Mouse (Mus musculus) midbrain, embryonic 14.5 days (tissue): ENCODE data around the gene Vat1. TPM values are rescaled to one million over a fixed set of nuclear protein-coding genes. Genes with fewer than 3 reads are reported as not detected.

Experiments
- ATAC-seq: fragments of 200-750 bp; cut with Nextera tagmentation; 2 replicates; pipeline ENCODE4 v1.8.0; 2017; ENCODE audit warnings: moderate number of reproducible peaks, moderate library complexity; ENCODE audit not compliant: low FRiP score, low TSS enrichment
- DNase-seq: peaks from one replicate; pipeline ENCODE4 v3.0.0-alpha.2; 2015
- H3K27ac ChIP-seq: fragments of 300-500 bp; sonication (generic); replicated peaks from 2 replicates; pipeline ENCODE4 v1.5.1; 2014; ENCODE audit warnings: mild to moderate bottlenecking, low read depth, low read length, moderate library complexity
- H3K27me3 ChIP-seq: fragments of 300-500 bp; sonication (generic); 2 replicates; pipeline ENCODE4 v1.6.1; 2014; ENCODE audit warnings: low read length, control low read depth, mixed read lengths; ENCODE audit not compliant: control insufficient read depth, insufficient read depth
- H3K36me3 ChIP-seq: fragments of 300-500 bp; sonication (generic); 2 replicates; pipeline ENCODE4 v1.6.1; 2014; ENCODE audit warnings: low read length, control low read depth; ENCODE audit not compliant: control insufficient read depth, insufficient read depth
- H3K4me1 ChIP-seq: fragments of 300-500 bp; sonication (generic); 2 replicates; pipeline ENCODE4 v1.6.1; 2014; ENCODE audit warnings: mild to moderate bottlenecking, antibody characterized with exemption, low read length, control low read depth; ENCODE audit not compliant: control insufficient read depth, insufficient read depth
- H3K4me2 ChIP-seq: fragments of 300-500 bp; sonication (generic); 2 replicates; pipeline ENCODE4 v1.6.1; 2014; ENCODE audit warnings: mild to moderate bottlenecking, low read length, moderate library complexity
- H3K4me3 ChIP-seq: fragments of 300-500 bp; sonication (generic); replicated peaks from 2 replicates; pipeline ENCODE4 v1.5.1; 2014; ENCODE audit warnings: low read depth, low read length
- H3K9ac ChIP-seq: fragments of 300-500 bp; sonication (generic); replicated peaks from 2 replicates; pipeline ENCODE4 v1.6.1; 2014; ENCODE audit warnings: mild to moderate bottlenecking, low read length, moderate library complexity
- H3K9me3 ChIP-seq: fragments of 300-500 bp; sonication (generic); 2 replicates; pipeline ENCODE4 v1.6.1; 2016; ENCODE audit warnings: low read length, control low read depth, mixed read lengths; ENCODE audit not compliant: control insufficient read depth
- WGBS: fragments of 180-500 bp; shearing (Covaris S2); extraction: QIAGEN DNeasy Blood & Tissue Kit; methylation state at CpG from one replicate; pipeline ENCODE4 v1.1.7; 2014; 5-methylcytosine and 5-hydroxymethylcytosine counted together
- microRNA-seq: library from miRNA; unstranded; fragments of <30 nt; microRNA quantifications from one replicate; pipeline ENCODE4, GENCODE M21; 2016
- polyA plus RNA-seq: library from polyadenylated mRNA; unstranded; fragments of >200 nt; fragmentation: Nextera tagmentation; extraction: Ambion mirVana; gene quantifications from 2 replicates; pipeline ENCODE4 v1.2.1, GENCODE M21; 2014

The Vat1 gene
- polyA plus RNA-seq, 1 experiment from 2014 or later = 99.9 TPM

- WGBS = 88% methylated on average over 2 of the region's 2 CpGs
- Histone ChIP-seq H3K4me1 (0 out of 2 replicates have a peak, but pooled peaks cover 6% of the 10 kb centered on the region), H3K4me2 (no peak overlapping the region), H3K4me3 (no peak overlapping the region), H3K27me3 (no peaks in the 10 kb centered on the region), H3K27ac (no peak overlapping the region), H3K9ac (no peak overlapping the region), H3K9me3 (no peaks in the 10 kb centered on the region), H3K36me3 (peaks cover 34% of the 10 kb centered on the region)
- DNase-seq = no peak
- ATAC-seq = no peak
These were observed 50.7 kb downstream of the Vat1 start for GRCm38 (mm10) chr11:101415306-101415705.

Small RNA genes lying within 50 kb of the gene (microRNA-seq; reads per million reads assigned to microRNA genes)
- not detected for gene Mir6929

Other genes starting within 250 kb of the Vat1 start
- gene Ezh1, start 239.8 kb downstream of the Vat1 start, polyA plus RNA-seq = 25.1 and 25.6 TPM in 2 replicates
- gene Ramp2, start 220.2 kb downstream of the Vat1 start, polyA plus RNA-seq = 59.7 and 84.0 TPM in 2 replicates
- 111 and 134 TPM in 2 replicates for gene Vps25, start 212.5 kb downstream of the Vat1 start, polyA plus RNA-seq
- gene Wnk4, start 205.7 kb downstream of the Vat1 start, polyA plus RNA-seq = 4.3 and 5.3 TPM in 2 replicates
- 0.38 and 0.55 TPM in 2 replicates for gene Cntd1, start 187.2 kb downstream of the Vat1 start, polyA plus RNA-seq
- 221 and 243 TPM in 2 replicates for gene Coa3, start 187.1 kb downstream of the Vat1 start, polyA plus RNA-seq
- gene Becn1, start 163.9 kb downstream of the Vat1 start, polyA plus RNA-seq = 148 and 193 TPM in 2 replicates
- 101 and 103 TPM in 2 replicates for gene Psme3, start 150.0 kb downstream of the Vat1 start, polyA plus RNA-seq
- gene Aoc2, start 141.2 kb downstream of the Vat1 start, polyA plus RNA-seq = 1.3 and 1.7 TPM in 2 replicates
- gene Aoc3, start 135.6 kb downstream of the Vat1 start, polyA plus RNA-seq = 0.04 TPM in 1 of 2 replicates, not detected in the other
- gene G6pc, start 98.7 kb downstream of the Vat1 start, polyA plus RNA-seq = not detected in 2 replicates
- 90.7 and 101 TPM in 2 replicates for gene Aarsd1, start 48.6 kb downstream of the Vat1 start, polyA plus RNA-seq
- 7.5 and 7.6 TPM in 2 replicates for gene Gm27029, start 41.4 kb downstream of the Vat1 start, polyA plus RNA-seq
- 21.1 and 23.1 TPM in 2 replicates for gene Rundc1, start 41.1 kb downstream of the Vat1 start, polyA plus RNA-seq
- 1.1 TPM in 2 replicates for gene Ptges3l, start 40.9 kb downstream of the Vat1 start, polyA plus RNA-seq
- 301 and 329 TPM in 2 replicates for gene Rpl27, start 23.9 kb downstream of the Vat1 start, polyA plus RNA-seq
- 1.5 and 5.9 TPM in 2 replicates for gene Ifi35, start 17.8 kb downstream of the Vat1 start, polyA plus RNA-seq
- gene Rnd2, start 1.2 kb downstream of the Vat1 start, polyA plus RNA-seq = 58.6 and 72.6 TPM in 2 replicates
- 1.6 and 4.1 TPM in 2 replicates for gene Brca1, start 85.7 kb upstream of the Vat1 start, polyA plus RNA-seq
- gene Nbr1, start 85.9 kb upstream of the Vat1 start, polyA plus RNA-seq = 69.2 and 101 TPM in 2 replicates
- 1.2 and 3.5 TPM in 2 replicates for gene Tmem106a, start 116.0 kb upstream of the Vat1 start, polyA plus RNA-seq
- gene Gm11634, start 133.0 kb upstream of the Vat1 start, polyA plus RNA-seq = not detected in 2 replicates
- gene Rdm1, start 161.0 kb upstream of the Vat1 start, polyA plus RNA-seq = 13.2 and 14.0 TPM in 2 replicates
- gene Arl4d, start 199.3 kb upstream of the Vat1 start, polyA plus RNA-seq = 3.9 and 4.5 TPM in 2 replicates